Mouse (Mus musculus): ENCODE results near the gene Bod1.

Bod1 gene

DNA sequence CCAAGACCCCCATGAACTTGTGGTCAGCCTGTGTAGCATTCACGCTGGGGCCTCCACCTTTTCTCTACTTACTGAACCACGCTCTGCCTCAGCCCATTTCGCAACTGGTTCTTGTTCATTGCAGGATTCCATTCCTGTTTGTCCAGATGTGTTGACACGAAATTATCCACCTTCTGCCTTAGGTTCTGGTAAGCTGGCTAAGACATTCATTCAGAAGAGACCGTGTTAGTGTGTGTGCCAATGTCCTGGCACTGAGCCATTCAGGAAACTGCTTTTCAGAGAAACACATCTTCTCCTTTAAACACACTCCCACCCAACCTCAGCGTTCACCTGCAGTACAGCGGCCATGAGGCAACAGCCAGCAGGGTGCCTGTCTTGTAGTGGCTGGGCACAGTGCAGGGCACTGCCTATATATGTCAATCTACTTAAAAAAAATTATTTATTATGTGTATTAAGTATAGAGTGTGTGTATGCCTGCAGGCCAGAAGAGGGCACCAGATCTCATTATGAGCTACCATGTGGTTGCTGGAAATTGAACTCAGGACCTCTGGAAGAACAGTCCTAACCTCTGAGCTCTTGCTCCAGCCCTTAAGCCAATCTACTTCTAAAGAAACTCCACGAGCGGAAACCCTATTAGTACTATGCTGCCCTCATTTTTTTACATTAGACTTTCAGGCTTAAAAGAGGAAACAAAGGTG, 2.4 kb downstream of the Bod1 start:
- no peak for DNase-seq (ENCODE audit: low spot score)

DNA sequence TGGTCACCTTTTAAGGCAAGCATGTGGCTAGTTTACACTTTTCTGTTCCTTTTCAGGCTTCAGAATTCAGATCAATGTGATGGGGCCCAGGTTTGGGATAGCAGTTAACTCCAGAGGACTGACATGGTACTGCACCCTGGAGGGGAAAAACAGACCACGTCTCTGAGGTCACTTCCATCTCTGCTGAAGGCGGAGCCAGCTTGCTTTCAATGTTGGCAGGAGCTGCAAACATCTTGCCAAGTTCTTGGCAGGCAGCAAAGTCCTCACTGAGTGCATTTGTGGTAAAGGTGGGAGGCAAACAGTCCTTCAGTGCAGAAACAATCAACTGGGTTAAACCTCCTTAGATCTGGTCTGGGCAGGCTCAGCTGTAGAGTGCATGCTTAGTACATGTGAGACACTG, 7.5 kb downstream of the Bod1 start:
- DNase-seq (ENCODE audit: low spot score), result no peak

GRCm38 (mm10) chr11:31663501-31663900, 8.2 kb downstream of the Bod1 start:
- DNase-seq (ENCODE audit: low spot score), result no peak

- DNase-seq (ENCODE audit: low spot score), result no peak
Measured at GRCm38 (mm10) chr11:31662872-31663446, 8.7 kb downstream of the Bod1 start.

- DNase-seq (ENCODE audit: low spot score), result no peak
Measured at GRCm38 (mm10) chr11:31662214-31662613, 9.5 kb downstream of the Bod1 start.

GRCm38 (mm10) chr11:31657806-31658175, 13.9 kb downstream of the Bod1 start:
- no peak for DNase-seq (ENCODE audit: low spot score)

GRCm38 (mm10) chr11:31657168-31657805, 14.4 kb downstream of the Bod1 start:
- DNase-seq (ENCODE audit: low spot score), result no peak

- DNase-seq (ENCODE audit: low spot score), result no peak
Measured at GRCm38 (mm10) chr11:31649507-31649906, 22.2 kb downstream of the Bod1 start.

DNA sequence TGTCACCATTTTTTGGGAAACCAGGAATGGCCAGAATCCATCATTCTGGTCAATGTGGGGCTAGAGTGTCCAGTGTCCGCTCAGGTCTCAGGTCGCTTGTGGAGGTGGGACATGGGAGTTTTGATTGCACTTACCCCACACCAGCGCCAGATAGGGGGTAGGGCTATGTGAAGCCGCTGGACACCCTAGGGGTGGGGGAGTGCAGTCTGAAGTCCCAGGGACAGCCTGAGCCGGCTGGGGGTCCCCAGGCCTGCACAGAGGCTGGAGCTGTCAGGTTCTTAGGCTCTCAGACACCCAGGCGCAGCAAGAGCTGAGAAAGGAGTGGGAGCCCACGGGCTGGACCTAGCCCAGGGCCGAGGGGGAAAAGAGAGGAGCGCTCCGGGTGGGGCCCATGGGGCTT, 24.4 kb downstream of the Bod1 start:
- no peak for DNase-seq (ENCODE audit: low spot score)

GRCm38 (mm10) chr11:31646571-31646970, 25.1 kb downstream of the Bod1 start:
- DNase-seq (ENCODE audit: low spot score), result no peak

GRCm38 (mm10) chr11:31643120-31643519, 28.6 kb downstream of the Bod1 start:
- DNase-seq (ENCODE audit: low spot score), result no peak

GRCm38 (mm10) chr11:31641066-31641810, 30.4 kb downstream of the Bod1 start:
- DNase-seq (ENCODE audit: low spot score), result no peak

- DNase-seq (ENCODE audit: low spot score), result no peak
Measured at GRCm38 (mm10) chr11:31640187-31640586, 31.5 kb downstream of the Bod1 start.

GRCm38 (mm10) chr11:31637788-31638373, 33.8 kb downstream of the Bod1 start:
- DNase-seq (ENCODE audit: low spot score), result peak; percentile 88

DNA sequence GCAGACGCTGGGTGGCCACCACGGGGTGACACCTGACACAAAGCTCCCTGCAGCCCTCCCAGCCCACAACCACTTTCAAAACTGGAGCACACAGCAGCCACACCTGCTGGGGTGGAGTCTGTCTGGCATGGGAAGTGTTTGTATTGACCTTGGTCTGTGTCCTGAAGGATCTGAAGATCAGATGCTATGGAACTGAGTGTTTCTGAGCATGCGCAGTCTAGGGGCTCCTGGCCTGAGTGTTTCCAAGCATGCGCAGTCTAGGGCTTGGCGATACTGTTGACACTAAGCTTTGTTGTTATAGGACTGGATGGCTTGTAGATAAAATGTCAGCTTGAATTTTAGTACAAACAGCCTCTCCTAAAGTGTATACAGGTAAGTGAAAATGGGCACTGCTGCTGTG, 43.0 kb downstream of the Bod1 start:
- no peak for DNase-seq (ENCODE audit: low spot score)

DNA sequence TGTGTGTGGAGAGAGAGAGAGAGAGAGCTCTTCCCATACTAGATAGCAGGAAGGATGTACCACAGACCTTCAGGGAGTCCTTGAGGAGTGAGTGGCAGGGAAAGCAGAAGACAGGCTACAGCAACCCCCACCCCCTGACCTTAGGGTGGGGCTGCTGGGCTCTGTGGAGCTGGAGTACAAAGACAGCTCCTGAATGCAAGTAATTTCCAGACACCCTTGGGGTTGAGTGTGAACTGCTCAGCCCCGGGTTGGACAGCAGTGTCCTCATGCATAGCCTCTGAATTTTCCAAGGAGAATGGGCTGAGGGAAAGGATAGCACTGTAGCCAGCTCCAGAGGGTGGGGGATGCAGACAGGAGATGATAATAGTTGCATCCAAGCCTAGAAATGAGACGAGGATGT, 50.9 kb downstream of the Bod1 start:
- DNase-seq (ENCODE audit: low spot score), result no peak

DNA sequence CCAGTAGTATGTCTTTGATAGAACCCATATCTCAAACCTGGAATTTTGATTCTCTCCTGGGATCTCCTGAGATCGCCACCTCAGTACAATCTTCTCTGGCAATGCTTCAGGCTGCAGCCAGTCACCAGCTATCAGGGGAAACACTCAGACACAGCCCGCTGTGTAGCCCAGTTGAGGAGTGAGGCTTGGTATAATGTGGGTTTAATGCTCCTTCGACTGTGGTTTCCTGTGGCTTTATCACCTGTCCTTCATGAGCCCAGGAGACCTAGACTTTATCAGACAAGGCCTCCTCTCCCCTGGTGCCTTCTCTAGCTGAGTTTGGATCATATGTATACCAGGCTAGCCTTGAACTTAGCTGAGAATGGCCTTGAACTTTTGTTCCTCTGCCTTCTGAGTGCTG, 53.9 kb downstream of the Bod1 start:
- no peak for DNase-seq (ENCODE audit: low spot score)

GRCm38 (mm10) chr11:31617236-31617635, 54.4 kb downstream of the Bod1 start:
- DNase-seq (ENCODE audit: low spot score), result no peak

- DNase-seq (ENCODE audit: low spot score), result no peak
Measured at GRCm38 (mm10) chr11:31616722-31617121, 55.0 kb downstream of the Bod1 start.

Measured in embryo, embryonic 10.5 days (tissue).